Mouse (Mus musculus): ENCODE results near the gene Ap1s3. TPM values are rescaled to one million over a fixed set of nuclear protein-coding genes. Genes with fewer than 3 reads are reported as not detected.
A peak's percentile ranks its signal among the peaks of the same experiment; 100 is the strongest.

The Ap1s3 gene
- polyA plus RNA-seq, 1 experiment = 3.0 TPM

GRCm38 (mm10) chr1:79602500-79602899, 69.3 kb downstream of the Ap1s3 start:
- Histone ChIP-seq H3K4me3 (ENCODE audit: insufficient read depth, low read length) (no peak overlapping the region), H3K27ac (ENCODE audit: insufficient read depth, low read length) (no peak overlapping the region), H3K4me1 (ENCODE audit: control insufficient read depth, insufficient read depth, low read length) (no peaks in the 10 kb centered on the region)
- TF ChIP-seq POLR2A (IDR thresholded peaks at IDR 0.05; ENCODE audit: low read depth, low read length) = no peak
- TF ChIP-seq CTCF (IDR thresholded peaks at IDR 0.05; ENCODE audit: borderline replicate concordance, insufficient read depth, low read length) = no peak

- Histone ChIP-seq H3K27ac (ENCODE audit: insufficient read depth, low read length) (no peak overlapping the region), H3K4me3 (ENCODE audit: insufficient read depth, low read length) (no peak overlapping the region), H3K4me1 (ENCODE audit: control insufficient read depth, insufficient read depth, low read length) (no peaks in the 10 kb centered on the region)
- TF ChIP-seq POLR2A (IDR thresholded peaks at IDR 0.05; ENCODE audit: low read depth, low read length) (no peak), CTCF (IDR thresholded peaks at IDR 0.05; ENCODE audit: borderline replicate concordance, insufficient read depth, low read length) (no peak)
Measured at GRCm38 (mm10) chr1:79598385-79599178, 73.2 kb downstream of the Ap1s3 start.

GRCm38 (mm10) chr1:79592721-79593277, 79.0 kb downstream of the Ap1s3 start:
- TF ChIP-seq CTCF (IDR thresholded peaks at IDR 0.05; ENCODE audit: borderline replicate concordance, insufficient read depth, low read length) (no peak), POLR2A (IDR thresholded peaks at IDR 0.05; ENCODE audit: low read depth, low read length) (no peak)
- Histone ChIP-seq H3K4me3 (ENCODE audit: insufficient read depth, low read length) (no peak overlapping the region), H3K4me1 (ENCODE audit: control insufficient read depth, insufficient read depth, low read length) (no peaks in the 10 kb centered on the region), H3K27ac (ENCODE audit: insufficient read depth, low read length) (no peak overlapping the region)

- H3K4me1 ChIP-seq (ENCODE audit: control insufficient read depth, insufficient read depth, low read length) = no peaks in the 10 kb centered on the region
- no peak for TF ChIP-seq CTCF (IDR thresholded peaks at IDR 0.05; ENCODE audit: borderline replicate concordance, insufficient read depth, low read length)
- TF ChIP-seq POLR2A (IDR thresholded peaks at IDR 0.05; ENCODE audit: low read depth, low read length) = no peak
- no peak overlapping the region for H3K27ac ChIP-seq (ENCODE audit: insufficient read depth, low read length)
- no peak overlapping the region for H3K4me3 ChIP-seq (ENCODE audit: insufficient read depth, low read length)
Measured at GRCm38 (mm10) chr1:79591091-79591490, 80.7 kb downstream of the Ap1s3 start.

GRCm38 (mm10) chr1:79589971-79590763, 81.6 kb downstream of the Ap1s3 start:
- Histone ChIP-seq H3K4me3 (ENCODE audit: insufficient read depth, low read length) (no peak overlapping the region), H3K27ac (ENCODE audit: insufficient read depth, low read length) (no peak overlapping the region; the same call in 1 of the 2 replicates), H3K4me1 (ENCODE audit: control insufficient read depth, insufficient read depth, low read length) (no peaks in the 10 kb centered on the region)
- TF ChIP-seq CTCF (IDR thresholded peaks at IDR 0.05; ENCODE audit: borderline replicate concordance, insufficient read depth, low read length) (no peak), POLR2A (IDR thresholded peaks at IDR 0.05; ENCODE audit: low read depth, low read length) (no peak)

GRCm38 (mm10) chr1:79589424-79589823, 82.3 kb downstream of the Ap1s3 start:
- Histone ChIP-seq H3K27ac (ENCODE audit: insufficient read depth, low read length) (no peak overlapping the region; the same call in 1 of the 2 replicates), H3K4me3 (ENCODE audit: insufficient read depth, low read length) (no peak overlapping the region)
- TF ChIP-seq POLR2A (IDR thresholded peaks at IDR 0.05; ENCODE audit: low read depth, low read length) = no peak
- TF ChIP-seq CTCF (IDR thresholded peaks at IDR 0.05; ENCODE audit: borderline replicate concordance, insufficient read depth, low read length) = no peak

GRCm38 (mm10) chr1:79581136-79581679, 90.6 kb downstream of the Ap1s3 start:
- Histone ChIP-seq H3K27ac (ENCODE audit: insufficient read depth, low read length) (0 out of 2 replicates have a peak overlapping the region, but pooled peaks have one; percentile 4), H3K4me3 (ENCODE audit: insufficient read depth, low read length) (no peak overlapping the region), H3K4me1 (ENCODE audit: control insufficient read depth, insufficient read depth, low read length) (0 out of 2 replicates have a peak, but pooled peaks cover 2% of the 10 kb centered on the region)
- TF ChIP-seq POLR2A (IDR thresholded peaks at IDR 0.05; ENCODE audit: low read depth, low read length) (no peak), CTCF (IDR thresholded peaks at IDR 0.05; ENCODE audit: borderline replicate concordance, insufficient read depth, low read length) (no peak)

More at GRCm38 (mm10) chr1:79589424-79589823, 82.3 kb downstream of the Ap1s3 start:
- no peaks in the 10 kb centered on the region for H3K4me1 ChIP-seq (ENCODE audit: control insufficient read depth, insufficient read depth, low read length)

- no peak overlapping the region for H3K4me3 ChIP-seq (ENCODE audit: insufficient read depth, low read length)
- TF ChIP-seq POLR2A (IDR thresholded peaks at IDR 0.05; ENCODE audit: low read depth, low read length) (no peak), CTCF (IDR thresholded peaks at IDR 0.05; ENCODE audit: borderline replicate concordance, insufficient read depth, low read length) (no peak)
- 0 out of 2 replicates have a peak, but pooled peaks cover 2% of the 10 kb centered on the region for H3K4me1 ChIP-seq (ENCODE audit: control insufficient read depth, insufficient read depth, low read length)
- peak overlapping the region; percentile 58; the same call in 1 of the 2 replicates for H3K27ac ChIP-seq (ENCODE audit: insufficient read depth, low read length)
Measured at GRCm38 (mm10) chr1:79577357-79577756, 94.4 kb downstream of the Ap1s3 start.

- H3K4me3 ChIP-seq (ENCODE audit: insufficient read depth, low read length) = no peak overlapping the region
- TF ChIP-seq CTCF (IDR thresholded peaks at IDR 0.05; ENCODE audit: borderline replicate concordance, insufficient read depth, low read length) (no peak), POLR2A (IDR thresholded peaks at IDR 0.05; ENCODE audit: low read depth, low read length) (no peak)
- no peaks in the 10 kb centered on the region for H3K4me1 ChIP-seq (ENCODE audit: control insufficient read depth, insufficient read depth, low read length)
- H3K27ac ChIP-seq (ENCODE audit: insufficient read depth, low read length) = no peak overlapping the region
Measured at GRCm38 (mm10) chr1:79571912-79572311, 99.9 kb downstream of the Ap1s3 start.
